Mouse (Mus musculus): ENCODE measurements at regions not wholly inside any gene's neighbourhood (a gene's known extent, or its start where the extent isn't known, plus 50 kb on each side); places are given as distances from the start of the nearest gene placed in this dataset.
"Not testable (repeated sequence)": the region's sequence is repeated elsewhere in the genome, so short reads cannot be mapped to it uniquely, and the experiment has no call there.

DNA sequence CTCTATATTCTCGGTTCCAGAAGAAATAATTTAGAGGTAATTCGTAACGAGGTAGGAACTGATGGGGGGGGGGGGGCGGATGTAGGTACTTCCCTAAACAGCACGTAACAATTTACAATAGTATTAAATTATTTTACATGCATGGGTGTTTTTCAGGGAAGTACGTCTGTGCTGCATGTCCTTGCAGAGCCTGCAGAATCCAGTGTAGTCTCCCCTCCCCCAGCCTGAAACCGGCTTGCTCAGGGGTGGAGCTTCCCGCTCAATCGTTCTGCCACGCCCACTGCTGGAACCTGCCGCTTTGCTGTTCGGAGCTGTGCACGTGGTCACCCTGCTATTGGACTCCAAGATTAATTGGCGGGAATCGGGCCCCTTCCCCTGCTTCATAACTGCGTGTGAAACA lies 64.1 kb downstream of the Gm10320 start:
- not testable (repeated sequence) for TF ChIP-seq E2F4 (IDR thresholded peaks at IDR 0.05; ENCODE audit: borderline replicate concordance, low read depth, low read length); POLR2A (IDR thresholded peaks at IDR 0.05; ENCODE audit: control insufficient read depth in 1 of 2, insufficient read depth in 1 of 2, low read depth in 1 of 2, low read length in 2 of 2, poor library complexity in 1 of 2)

All from MEL (cell line).